Mouse (Mus musculus): ENCODE results near the gene Cep128.
A peak's percentile ranks its signal among the peaks of the same experiment; 100 is the strongest.

Cep128 gene

DNA sequence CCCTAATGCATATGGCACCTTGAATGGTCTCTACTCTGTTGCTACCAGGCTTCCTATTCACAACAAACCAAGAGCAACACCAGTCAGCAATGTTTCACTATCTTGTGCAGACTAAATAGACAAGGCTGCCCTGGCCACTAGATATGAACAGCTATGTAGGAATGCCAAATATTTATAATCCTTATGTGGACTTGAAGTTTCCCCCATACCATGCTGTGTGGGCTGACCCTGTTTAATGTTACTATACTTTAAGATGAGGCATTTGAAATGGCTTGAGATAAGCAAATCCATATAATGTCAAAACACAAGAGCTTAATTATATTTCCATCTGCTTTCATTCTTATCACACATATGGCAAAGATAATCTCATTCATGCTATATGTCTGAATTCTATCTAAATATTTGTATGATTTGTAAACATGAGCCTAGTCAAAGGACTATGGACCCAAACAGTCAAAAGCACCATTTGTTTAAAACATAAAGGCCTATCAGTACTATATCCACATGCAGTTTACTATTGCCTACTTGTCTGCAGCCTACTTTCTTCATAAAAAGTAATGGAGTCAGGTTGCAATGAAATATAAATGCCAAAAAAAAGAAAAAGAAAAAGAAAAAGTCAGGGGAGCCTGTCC lies 319.7 kb downstream of the Cep128 start:
- no peak for DNase-seq (ENCODE audit: extremely low read depth, insufficient read length, low spot score)

DNA sequence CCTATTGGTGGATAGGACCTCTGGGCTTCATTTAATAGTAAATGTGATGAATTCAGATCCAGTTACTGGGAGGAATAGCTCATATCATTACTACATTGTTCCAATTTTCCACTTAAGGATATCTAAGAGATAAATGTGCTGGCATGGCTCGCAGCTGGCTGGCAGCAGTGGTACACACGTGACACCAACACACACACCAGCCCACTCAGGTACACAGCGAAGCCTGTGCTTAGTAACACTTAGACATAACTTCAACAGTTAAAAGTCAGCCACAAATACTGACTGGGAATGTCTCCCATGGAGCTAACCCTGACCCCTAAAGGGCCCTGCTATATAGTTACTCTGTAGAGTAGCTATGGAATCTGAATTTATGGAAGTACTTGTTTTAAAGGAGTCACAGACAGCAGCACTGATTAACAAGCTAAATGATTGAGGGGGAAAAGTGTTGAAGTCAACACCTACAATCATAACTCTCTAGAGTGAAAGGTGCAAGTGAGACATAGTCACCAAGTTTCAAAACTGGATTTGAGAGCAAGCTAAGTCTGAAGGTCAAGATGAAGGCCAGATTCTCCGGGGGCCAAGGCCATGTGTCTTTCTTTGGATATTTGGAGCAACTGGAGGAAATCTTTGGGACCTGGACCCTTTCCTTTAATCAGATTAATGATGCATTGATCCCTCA lies 320.7 kb downstream of the Cep128 start:
- DNase-seq (ENCODE audit: extremely low read depth, insufficient read length, low spot score): no peak

DNA sequence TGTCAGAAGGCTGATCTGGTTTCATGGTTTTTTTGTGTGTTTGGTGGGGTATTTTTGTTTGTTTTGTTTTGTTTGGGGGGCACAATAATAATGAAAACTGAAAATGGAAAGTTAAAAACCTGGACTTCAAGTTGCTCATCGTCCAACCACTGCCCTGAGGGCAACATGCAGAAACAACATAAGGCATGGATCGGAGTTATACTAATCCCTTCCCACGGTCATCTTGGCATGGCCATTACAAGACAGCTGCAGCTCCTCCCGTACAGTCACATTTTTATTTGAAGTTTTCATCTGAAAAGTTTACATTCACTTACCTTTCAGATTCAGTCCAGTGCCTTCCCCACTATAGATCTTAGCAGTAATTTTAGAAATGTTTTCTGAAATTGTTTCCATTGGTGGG lies 321.5 kb downstream of the Cep128 start:
- no peak for DNase-seq (ENCODE audit: extremely low read depth, insufficient read length, low spot score)

DNA sequence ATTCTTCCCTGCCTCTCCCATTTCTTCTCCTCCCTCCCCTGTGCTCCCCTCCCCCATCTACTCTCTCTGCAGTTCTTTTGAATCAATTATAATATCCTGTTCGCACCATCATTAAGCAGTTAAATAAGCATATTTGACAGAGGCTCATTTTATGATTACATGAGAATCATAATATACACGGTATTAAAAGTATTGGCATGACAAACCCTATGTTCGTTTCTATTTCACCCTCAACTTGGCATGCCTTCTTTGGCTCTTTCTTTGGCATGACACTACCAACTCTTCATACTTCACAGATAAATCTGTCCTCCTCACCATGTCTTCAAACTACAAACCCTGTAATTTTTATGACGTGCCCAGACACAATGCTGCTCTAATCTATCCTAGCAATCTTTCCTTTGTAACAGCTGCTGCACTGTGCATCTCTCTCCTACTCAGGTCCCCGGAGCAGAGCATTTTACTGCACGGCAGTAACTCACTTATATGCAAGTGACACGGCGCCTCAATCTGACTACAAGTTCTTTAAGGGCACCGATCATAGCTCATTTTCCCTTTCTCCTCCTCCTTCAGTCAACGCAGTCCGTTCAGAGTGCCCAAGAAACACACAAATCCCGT lies 324.4 kb downstream of the Cep128 start:
- no peak for DNase-seq (ENCODE audit: extremely low read depth, insufficient read length, low spot score)

DNA sequence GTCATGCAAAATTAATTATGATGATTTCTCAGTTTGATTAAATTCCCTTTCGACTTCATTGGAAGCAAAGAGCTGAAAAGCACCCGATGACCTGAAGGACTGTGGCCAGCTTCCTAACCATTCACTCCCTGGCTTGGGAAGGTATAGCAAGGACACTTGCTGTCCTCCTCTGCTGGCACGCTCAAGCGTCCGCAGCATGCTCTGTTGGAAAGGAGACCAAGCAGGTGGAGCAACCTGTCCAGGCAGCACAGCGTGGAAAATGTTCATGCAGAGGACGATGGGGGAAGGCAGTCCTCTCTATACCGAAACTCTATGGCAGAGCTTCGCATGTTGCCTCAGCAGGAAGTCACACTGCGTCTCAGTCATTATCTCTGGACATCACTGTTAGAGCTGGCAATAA lies 327.3 kb downstream of the Cep128 start:
- DNase-seq (ENCODE audit: extremely low read depth, insufficient read length, low spot score): no peak

DNA sequence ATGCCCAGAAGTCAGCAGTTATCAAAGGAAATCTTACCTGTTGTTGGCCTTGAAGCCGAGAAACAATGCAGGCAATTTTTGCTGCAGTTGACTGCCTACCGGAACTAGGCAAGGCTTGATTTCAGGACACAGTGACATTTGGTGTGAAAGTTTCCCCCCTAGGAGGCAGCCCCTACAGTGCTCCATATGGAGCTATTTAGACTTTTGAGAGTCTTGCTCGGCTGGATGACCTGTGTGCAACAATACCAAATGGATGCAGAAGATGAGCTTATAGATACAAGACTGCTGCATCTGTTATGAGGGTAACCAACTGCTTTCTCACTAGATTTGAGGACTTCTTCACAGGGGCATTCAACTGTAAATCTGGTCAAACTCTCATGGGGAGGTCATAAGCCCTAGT lies 331.9 kb downstream of the Cep128 start:
- no peak for DNase-seq (ENCODE audit: extremely low read depth, insufficient read length, low spot score)

DNA sequence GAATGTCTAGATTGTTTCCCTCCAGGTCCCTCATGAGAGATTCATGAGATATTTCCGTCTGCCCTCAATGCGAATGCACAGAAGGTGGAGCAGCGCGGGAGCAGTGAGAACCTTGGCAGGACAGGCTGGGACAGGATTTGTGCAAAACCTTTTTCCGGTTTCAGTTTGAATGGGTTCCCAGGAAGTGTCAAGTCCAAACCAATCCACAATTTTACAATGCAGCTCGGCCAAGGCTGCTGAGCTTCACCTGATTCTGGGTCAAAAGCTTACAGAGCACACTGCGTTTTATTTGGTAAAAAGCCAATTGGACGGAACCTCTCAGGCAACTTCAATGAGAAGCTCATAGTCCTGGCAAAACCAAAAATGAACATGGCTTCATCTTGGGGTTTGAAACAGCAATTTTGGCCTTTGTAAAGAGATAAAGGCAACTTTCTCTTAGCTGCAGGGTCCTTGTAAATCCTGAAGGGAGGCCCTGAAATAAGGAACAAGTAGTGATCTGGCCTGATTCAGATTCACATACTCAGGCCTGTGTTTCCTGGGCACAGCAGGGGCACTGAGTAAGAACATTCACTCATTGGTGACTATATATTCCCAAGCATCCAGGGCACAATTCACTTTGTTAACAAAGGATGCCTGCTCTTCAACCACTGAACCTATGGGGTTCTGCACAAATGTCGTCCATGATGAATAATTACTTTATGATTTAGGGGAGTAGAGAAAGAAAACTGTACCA lies 333.4 kb downstream of the Cep128 start:
- DNase-seq (ENCODE audit: extremely low read depth, insufficient read length, low spot score): no peak

DNA sequence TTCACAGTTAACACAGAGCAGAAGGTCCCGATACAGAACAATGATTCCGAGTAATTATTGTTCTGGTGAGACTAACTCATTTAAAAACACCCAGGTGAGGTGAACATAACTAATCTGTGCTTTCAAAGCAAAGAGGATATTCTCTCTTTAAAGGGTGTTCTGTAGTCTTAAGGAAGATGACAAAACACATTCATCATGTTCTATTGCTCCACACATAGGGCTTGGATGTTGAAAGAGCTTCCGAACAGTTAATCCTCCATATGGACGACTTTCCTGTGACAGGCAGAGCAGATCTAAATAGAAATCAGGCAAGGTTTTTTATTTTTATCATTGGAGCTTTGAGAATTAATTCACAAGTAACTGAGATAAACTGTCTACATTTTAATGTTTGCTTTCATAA lies 342.8 kb downstream of the Cep128 start:
- no peak for DNase-seq (ENCODE audit: extremely low read depth, insufficient read length, low spot score)

DNA sequence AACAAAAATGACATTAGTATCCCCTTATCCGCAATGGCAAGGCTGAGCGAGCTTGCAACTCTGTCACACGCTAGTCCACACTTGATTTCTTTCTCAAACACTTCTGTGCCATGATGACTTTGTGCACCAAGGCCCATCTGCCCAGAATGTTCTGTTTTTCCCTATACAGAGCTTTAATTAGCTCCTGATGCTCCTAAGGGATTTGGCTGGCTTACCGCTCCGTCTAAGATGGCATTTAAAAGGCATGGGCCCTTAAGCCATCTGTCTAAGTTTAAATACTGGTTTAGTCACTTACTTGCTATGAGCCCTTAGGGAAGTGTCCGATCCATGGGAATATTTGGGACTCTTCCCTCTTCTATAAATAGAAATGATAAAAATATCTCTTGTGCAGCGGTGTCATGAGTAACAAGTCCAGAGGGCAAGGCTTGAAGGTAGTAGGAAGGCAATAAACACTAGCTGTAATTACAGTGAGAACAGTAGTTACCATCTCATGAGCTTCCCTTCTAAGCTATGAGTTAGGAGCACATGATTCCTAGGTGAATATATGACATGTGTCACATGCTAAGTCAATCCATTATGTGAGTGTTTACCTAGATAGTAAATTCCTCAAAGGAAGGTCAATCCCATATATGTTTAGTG lies 343.8 kb downstream of the Cep128 start:
- DNase-seq (ENCODE audit: extremely low read depth, insufficient read length, low spot score): no peak

DNA sequence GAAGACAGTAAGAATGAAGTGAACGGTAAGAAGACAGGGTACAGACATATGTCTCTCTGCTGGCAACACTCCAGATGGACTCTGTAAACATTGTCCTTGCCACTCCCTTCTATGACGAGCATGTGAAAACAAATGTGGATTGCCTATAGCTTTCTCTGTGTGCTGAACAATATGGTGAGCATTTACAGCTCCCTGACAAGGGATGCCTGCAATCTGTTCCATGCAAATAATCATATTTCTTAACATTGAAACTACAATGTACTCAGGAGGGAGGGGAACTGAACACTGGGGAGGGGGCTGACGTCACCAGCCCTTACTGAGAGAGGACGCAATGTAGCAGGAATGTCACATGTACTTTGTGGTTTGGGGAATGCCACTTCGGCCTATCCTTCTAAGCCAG lies 355.1 kb downstream of the Cep128 start:
- DNase-seq (ENCODE audit: extremely low read depth, insufficient read length, low spot score): peak; percentile 5

DNA sequence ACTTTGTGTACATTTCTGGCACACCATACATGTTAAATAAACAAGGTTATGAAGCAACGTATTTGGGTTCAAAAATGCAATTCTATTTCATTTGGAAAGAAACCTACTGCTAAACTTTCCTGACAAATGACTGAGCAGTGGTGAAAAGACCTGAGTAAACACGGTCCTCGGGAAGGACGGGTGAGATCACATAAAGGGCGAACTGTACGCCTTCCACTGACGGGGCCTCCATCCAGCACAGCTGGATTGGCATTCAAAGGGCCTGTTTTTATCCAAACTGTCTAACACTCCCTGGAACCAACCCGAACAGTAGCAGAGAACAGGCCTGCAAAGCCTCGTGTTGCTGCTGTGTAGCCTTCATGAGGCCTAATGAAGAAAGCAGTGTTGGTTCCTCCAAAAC lies 356.5 kb downstream of the Cep128 start:
- DNase-seq (ENCODE audit: extremely low read depth, insufficient read length, low spot score): no peak

DNA sequence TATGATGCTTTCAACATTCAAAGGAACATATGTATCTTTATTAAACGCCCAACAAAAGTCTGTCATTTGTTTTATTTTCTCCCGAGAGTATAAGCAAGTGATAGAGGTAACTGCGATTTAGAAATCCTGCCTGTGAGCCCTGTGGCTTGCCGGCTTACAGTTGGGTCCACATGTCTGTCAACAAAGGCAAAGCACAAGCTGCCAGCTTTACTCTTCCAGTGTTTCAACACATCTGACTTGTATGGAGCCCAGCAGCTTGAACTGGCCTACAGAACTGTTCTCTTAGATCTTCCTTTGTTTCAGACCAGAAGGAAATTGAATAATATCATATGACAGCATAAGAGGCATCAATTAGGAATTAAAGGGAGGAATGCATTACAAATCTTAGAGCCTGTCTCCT lies 357.1 kb downstream of the Cep128 start:
- DNase-seq (ENCODE audit: extremely low read depth, insufficient read length, low spot score): no peak

DNA sequence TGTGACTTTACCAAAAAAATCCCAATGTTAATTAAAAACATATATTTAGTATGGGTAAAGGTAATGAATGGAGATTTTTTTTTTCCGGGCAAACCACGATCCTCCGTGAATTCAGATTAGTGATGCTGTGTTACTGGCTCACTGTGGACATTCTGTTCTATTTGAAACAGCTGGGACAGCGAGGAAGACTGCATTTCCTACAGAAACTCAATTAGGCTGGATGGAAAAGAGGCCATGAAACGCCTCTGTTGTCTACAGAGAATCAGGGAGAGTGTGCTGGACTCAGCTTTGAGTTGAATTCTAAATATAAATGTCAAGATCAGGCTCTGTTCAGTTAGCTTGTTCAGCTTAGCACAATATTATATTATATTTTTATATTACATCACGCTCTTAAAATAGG lies 369.1 kb downstream of the Cep128 start:
- DNase-seq (ENCODE audit: extremely low read depth, insufficient read length, low spot score): no peak

DNA sequence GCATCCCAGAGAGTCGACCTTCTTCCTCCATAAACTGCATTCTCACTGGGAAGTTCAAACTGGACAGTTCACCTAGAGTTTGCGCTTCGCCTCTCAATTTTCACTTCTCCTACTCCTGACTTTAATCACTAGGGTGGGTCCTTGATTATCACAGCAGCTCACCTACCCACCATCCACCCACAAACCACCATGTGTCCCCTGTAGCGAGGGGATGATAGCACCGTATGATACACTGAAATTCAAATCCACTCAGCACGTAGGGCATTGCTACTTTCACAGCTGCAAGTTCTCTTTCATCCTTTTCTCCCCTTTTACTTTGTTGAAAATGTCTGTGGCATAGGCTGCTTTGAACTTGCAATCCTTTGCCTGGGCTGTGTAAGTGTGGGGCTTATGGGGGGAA lies 371.2 kb downstream of the Cep128 start:
- no peak for DNase-seq (ENCODE audit: extremely low read depth, insufficient read length, low spot score)

DNA sequence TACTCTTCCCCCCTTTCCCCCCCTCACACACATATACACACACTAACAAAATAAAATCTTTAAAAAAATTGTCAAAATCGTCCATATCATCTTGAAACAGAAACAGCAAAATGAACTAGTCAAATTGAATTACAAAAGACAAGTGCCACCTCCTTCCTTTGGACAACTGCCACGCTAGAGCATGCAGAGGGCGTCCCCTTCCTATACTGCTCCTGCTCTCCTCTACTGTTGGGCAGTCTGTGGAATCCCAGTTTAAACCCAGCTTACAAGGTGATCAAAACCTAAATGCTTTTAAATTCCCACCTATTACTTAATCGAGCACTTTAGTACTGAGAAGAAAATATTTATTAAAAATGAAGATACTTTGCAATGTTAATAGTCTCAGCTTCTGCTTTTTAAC lies 372.0 kb downstream of the Cep128 start:
- DNase-seq (ENCODE audit: extremely low read depth, insufficient read length, low spot score): no peak

DNA sequence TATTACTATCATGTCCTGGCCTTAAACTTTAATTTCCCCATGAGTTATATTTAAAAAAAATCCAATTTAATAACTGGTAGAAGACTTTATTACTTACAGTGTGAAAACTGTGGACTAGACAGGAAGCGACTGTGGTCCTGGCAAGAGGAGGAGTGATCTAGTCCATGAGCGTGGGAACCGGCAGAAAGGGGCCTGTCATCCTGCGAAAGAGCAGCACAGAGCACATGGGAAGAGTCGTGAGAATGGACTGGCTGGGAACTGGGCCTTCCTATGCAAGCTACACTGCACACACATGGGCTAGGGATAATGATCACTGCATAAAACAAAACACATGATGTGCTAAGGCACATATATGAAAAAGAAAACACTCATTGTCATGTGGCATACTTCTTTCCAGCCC lies 375.5 kb downstream of the Cep128 start:
- DNase-seq (ENCODE audit: extremely low read depth, insufficient read length, low spot score): no peak

DNA sequence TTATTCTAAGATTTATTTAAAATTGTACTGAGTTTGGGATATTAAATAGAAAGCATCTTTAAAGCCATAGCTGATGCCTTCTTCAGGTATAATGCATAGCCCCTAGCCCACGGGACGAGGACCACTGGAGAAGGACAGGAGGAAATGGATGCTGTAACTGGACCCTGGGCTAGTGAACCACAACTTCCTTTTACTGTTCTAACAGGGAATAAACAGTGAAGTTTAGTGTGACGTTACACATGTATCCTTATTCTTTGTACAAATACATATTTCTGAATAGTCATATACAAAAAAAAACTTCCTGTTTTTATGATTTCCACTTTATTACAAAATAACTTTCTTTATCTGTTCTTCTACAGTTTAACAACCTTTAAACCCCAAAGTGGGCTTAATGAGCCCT lies 376.0 kb downstream of the Cep128 start:
- DNase-seq (ENCODE audit: extremely low read depth, insufficient read length, low spot score): no peak

DNA sequence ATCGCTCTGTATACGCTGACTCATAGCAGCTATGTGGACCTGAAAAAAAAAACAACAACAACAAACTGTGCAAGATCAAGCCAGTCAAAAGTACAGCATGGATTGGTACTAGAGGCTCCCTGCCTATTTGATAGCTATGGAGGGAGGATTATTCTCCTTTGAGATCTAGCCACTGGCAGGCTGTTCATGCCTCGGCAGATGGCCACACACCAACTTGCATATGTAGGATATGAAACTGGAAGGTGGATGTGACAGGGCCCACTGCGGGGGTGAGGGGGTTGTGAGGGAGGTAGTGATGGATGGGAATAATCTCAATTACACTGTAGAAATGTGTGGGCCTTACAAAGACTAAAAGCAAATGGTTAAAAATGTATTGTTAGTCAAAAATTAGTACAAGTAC lies 386.7 kb downstream of the Cep128 start:
- DNase-seq (ENCODE audit: extremely low read depth, insufficient read length, low spot score): no peak

DNA sequence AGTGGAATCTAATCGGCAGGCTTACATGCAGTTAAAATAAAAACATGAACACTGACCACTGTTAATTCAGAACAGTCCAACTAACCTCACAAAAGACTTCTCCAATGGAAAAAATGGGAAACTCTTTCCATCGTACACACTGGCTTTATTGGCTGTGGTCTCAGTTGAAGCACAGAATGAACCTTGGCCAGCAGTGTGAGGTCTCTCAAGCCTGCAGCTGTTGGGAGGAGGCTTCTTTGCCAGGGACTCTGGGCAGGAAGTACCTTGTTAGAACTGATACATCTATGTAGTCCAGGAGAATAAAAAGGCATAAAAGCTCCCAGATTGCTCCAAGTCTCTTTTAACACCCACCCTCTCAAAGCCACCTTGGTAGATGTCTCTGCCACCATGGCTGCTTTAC lies 390.9 kb downstream of the Cep128 start:
- DNase-seq (ENCODE audit: extremely low read depth, insufficient read length, low spot score): no peak

DNA sequence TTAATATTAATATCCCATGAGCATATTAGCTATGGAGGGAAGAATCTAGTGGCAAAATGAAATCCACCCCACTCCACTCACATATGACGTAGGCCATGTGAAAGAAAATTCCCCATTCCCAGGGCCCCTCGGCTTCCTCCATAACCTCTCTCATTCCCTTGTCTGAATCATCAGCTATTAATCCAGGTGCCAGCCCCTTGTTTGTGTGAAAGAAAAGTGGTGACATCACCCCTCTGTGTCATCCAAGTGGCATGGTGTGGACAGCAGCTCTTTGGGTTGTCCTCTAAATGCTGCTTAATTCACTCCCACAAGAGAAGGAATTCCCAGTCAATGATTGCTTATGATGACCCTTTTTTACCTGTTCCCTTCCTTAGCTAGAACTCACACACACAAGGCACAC lies 396.4 kb downstream of the Cep128 start:
- DNase-seq (ENCODE audit: extremely low read depth, insufficient read length, low spot score): peak; percentile 9

DNA sequence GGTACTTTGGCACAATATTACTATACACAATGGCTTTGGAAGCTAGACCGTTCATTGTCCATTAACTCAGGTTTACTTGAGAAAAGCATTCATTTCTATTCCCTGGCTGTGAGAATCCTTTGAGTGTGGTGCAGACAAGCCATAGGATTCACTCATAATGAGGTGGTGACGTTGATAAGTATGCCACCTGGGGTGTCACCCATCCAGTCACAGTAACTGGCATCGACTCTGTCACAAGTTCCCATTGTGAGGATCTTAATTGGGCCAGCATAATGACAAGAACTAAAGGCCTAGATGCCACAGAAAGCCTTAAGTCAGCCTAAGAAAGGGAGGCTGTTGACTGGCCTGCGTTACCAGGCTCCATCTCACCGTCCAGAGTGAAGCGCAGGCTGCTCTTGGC lies 396.9 kb downstream of the Cep128 start:
- DNase-seq (ENCODE audit: extremely low read depth, insufficient read length, low spot score): no peak

Measured in 3134 (cell line).